Mouse (Mus musculus) neural tube, embryonic 11.5 days (tissue): ENCODE measurements at regions not wholly inside any gene's neighbourhood (a gene's known extent, or its start where the extent isn't known, plus 50 kb on each side); places are given as distances from the start of the nearest gene placed in this dataset.
A peak's percentile ranks its signal among the peaks of the same experiment; 100 is the strongest.

ENCODE experiments used
- ATAC-seq: fragments of 200-750 bp; cut with Nextera tagmentation; 2 replicates; pipeline ENCODE4 v1.8.0; 2017; ENCODE audit warnings: moderate number of reproducible peaks, mild to moderate bottlenecking, moderate TSS enrichment, moderate library complexity; ENCODE audit not compliant: insufficient read depth, low FRiP score, low TSS enrichment
- DNase-seq: peaks from one replicate; pipeline ENCODE4 v3.0.0-alpha.2; 2015; ENCODE audit warnings: low spot score
- H3K27ac ChIP-seq: fragments of 300-500 bp; sonication (generic); 2 replicates; pipeline ENCODE4 v1.5.1; 2014; ENCODE audit warnings: low read depth, mild to moderate bottlenecking, low read length
- H3K27me3 ChIP-seq: fragments of 300-500 bp; sonication (generic); 2 replicates; pipeline ENCODE4 v1.6.1; 2014; ENCODE audit warnings: mild to moderate bottlenecking, low read length, mixed read lengths; ENCODE audit not compliant: control insufficient read depth, insufficient read depth
- H3K36me3 ChIP-seq: fragments of 300-500 bp; sonication (generic); 2 replicates; pipeline ENCODE4 v1.6.1; 2014; ENCODE audit warnings: mild to moderate bottlenecking, low read length, moderate library complexity, mixed read lengths; ENCODE audit not compliant: control insufficient read depth, insufficient read depth
- H3K4me1 ChIP-seq: fragments of 300-500 bp; sonication (generic); 2 replicates; pipeline ENCODE4 v1.6.1; 2014; ENCODE audit warnings: low read length, mixed read lengths; ENCODE audit not compliant: control insufficient read depth, insufficient read depth
- H3K4me2 ChIP-seq: fragments of 300-500 bp; sonication (generic); 2 replicates; pipeline ENCODE4 v1.6.1; 2014; ENCODE audit warnings: low read depth, mild to moderate bottlenecking, moderate library complexity
- H3K4me3 ChIP-seq: fragments of 300-500 bp; sonication (generic); 2 replicates; pipeline ENCODE4 v1.5.1; 2014; ENCODE audit warnings: low read depth, low read length
- H3K9ac ChIP-seq: fragments of 300-500 bp; sonication (generic); 2 replicates; pipeline ENCODE4 v1.6.1; 2014; ENCODE audit warnings: mild to moderate bottlenecking, low read length
- H3K9me3 ChIP-seq: fragments of 300-500 bp; sonication (generic); 2 replicates; pipeline ENCODE4 v1.6.1; 2016; ENCODE audit warnings: low read length; ENCODE audit not compliant: control insufficient read depth
- WGBS: fragments of 180-500 bp; shearing (Covaris S2); extraction: QIAGEN DNeasy Blood & Tissue Kit; methylation state at CpG from one replicate; pipeline ENCODE4 v1.1.7; 2014; 5-methylcytosine and 5-hydroxymethylcytosine counted together

- WGBS, result 92% methylated on average over 18 of the region's 18 CpGs
- no peak overlapping the region for H3K27ac ChIP-seq
- H3K4me2 ChIP-seq, result no peak overlapping the region
- H3K27me3 ChIP-seq, result no peaks in the 10 kb centered on the region
- H3K4me1 ChIP-seq, result no peaks in the 10 kb centered on the region
- H3K4me3 ChIP-seq, result no peak overlapping the region
- H3K9me3 ChIP-seq, result no peaks in the 10 kb centered on the region
- H3K9ac ChIP-seq, result no peak overlapping the region
- ATAC-seq (no peak), DNase-seq (no peak)
- H3K36me3 ChIP-seq, result no peaks in the 10 kb centered on the region
These were observed 113.2 kb upstream of the Ubr2 start for GRCm38 (mm10) chr17:47123576-47123975.

- 79% methylated on average over 9 of the region's 9 CpGs for WGBS
- H3K36me3 ChIP-seq, result no peaks in the 10 kb centered on the region
- H3K4me2 ChIP-seq, result no peak overlapping the region
- H3K27me3 ChIP-seq, result no peaks in the 10 kb centered on the region
- no peak for DNase-seq
- no peak overlapping the region for H3K4me3 ChIP-seq
- H3K4me1 ChIP-seq, result no peaks in the 10 kb centered on the region
- no peak overlapping the region for H3K27ac ChIP-seq
- no peak for ATAC-seq
- H3K9ac ChIP-seq, result no peak overlapping the region
- no peaks in the 10 kb centered on the region for H3K9me3 ChIP-seq
These were observed 111.9 kb upstream of the Ubr2 start for GRCm38 (mm10) chr17:47122221-47122620.

GRCm38 (mm10) chr17:47118010-47118409 lies 107.7 kb upstream of the Ubr2 start:
- ATAC-seq (no peak), DNase-seq (no peak)
- Histone ChIP-seq H3K27me3 (no peaks in the 10 kb centered on the region), H3K4me2 (no peak overlapping the region), H3K36me3 (no peaks in the 10 kb centered on the region), H3K9me3 (no peaks in the 10 kb centered on the region), H3K27ac (no peak overlapping the region), H3K4me1 (no peaks in the 10 kb centered on the region), H3K4me3 (no peak overlapping the region), H3K9ac (no peak overlapping the region)
- 85% methylated on average over 7 of the region's 7 CpGs for WGBS

GRCm38 (mm10) chr17:47115754-47116153 lies 105.4 kb upstream of the Ubr2 start:
- Histone ChIP-seq H3K36me3 (no peaks in the 10 kb centered on the region), H3K4me2 (no peak overlapping the region), H3K27me3 (no peaks in the 10 kb centered on the region), H3K9ac (no peak overlapping the region), H3K4me1 (no peaks in the 10 kb centered on the region), H3K9me3 (no peaks in the 10 kb centered on the region), H3K4me3 (no peak overlapping the region), H3K27ac (no peak overlapping the region)
- WGBS, result 52% methylated on average over 13 of the region's 13 CpGs
- DNase-seq, result peak; percentile 36
- no peak for ATAC-seq

- Histone ChIP-seq H3K4me1 (no peaks in the 10 kb centered on the region), H3K4me3 (no peak overlapping the region), H3K9ac (no peak overlapping the region), H3K36me3 (no peaks in the 10 kb centered on the region), H3K27me3 (no peaks in the 10 kb centered on the region), H3K4me2 (no peak overlapping the region), H3K27ac (no peak overlapping the region), H3K9me3 (no peaks in the 10 kb centered on the region)
- WGBS, result 86% methylated on average over 5 of the region's 5 CpGs
- ATAC-seq, result no peak
- DNase-seq, result no peak
These were observed 104.8 kb upstream of the Ubr2 start for GRCm38 (mm10) chr17:47115141-47115540.

- Histone ChIP-seq H3K4me3 (no peak overlapping the region), H3K27ac (no peak overlapping the region), H3K4me1 (no peaks in the 10 kb centered on the region), H3K9me3 (no peaks in the 10 kb centered on the region), H3K9ac (no peak overlapping the region), H3K27me3 (no peaks in the 10 kb centered on the region), H3K36me3 (no peaks in the 10 kb centered on the region), H3K4me2 (no peak overlapping the region)
- DNase-seq, result no peak
- ATAC-seq, result no peak
- WGBS, result 87% methylated on average over 7 of the region's 7 CpGs
These were observed 104.4 kb upstream of the Ubr2 start for GRCm38 (mm10) chr17:47114736-47115135.

- Histone ChIP-seq H3K9me3 (no peaks in the 10 kb centered on the region), H3K27ac (no peak overlapping the region), H3K4me1 (no peaks in the 10 kb centered on the region), H3K36me3 (no peaks in the 10 kb centered on the region), H3K9ac (no peak overlapping the region), H3K27me3 (no peaks in the 10 kb centered on the region), H3K4me2 (no peak overlapping the region), H3K4me3 (no peak overlapping the region)
- DNase-seq (no peak), ATAC-seq (no peak)
- 89% methylated on average over 16 of the region's 16 CpGs for WGBS
These were observed 102.3 kb upstream of the Ubr2 start for GRCm38 (mm10) chr17:47112556-47113225.

- ATAC-seq (no peak), DNase-seq (no peak)
- Histone ChIP-seq H3K4me1 (no peaks in the 10 kb centered on the region), H3K4me2 (no peak overlapping the region), H3K27me3 (no peaks in the 10 kb centered on the region), H3K27ac (no peak overlapping the region), H3K9ac (no peak overlapping the region), H3K36me3 (no peaks in the 10 kb centered on the region), H3K4me3 (no peak overlapping the region), H3K9me3 (no peaks in the 10 kb centered on the region)
- 93% methylated on average over 4 of the region's 4 CpGs for WGBS
These were observed 100.5 kb upstream of the Ubr2 start for GRCm38 (mm10) chr17:47110836-47111235.

GRCm38 (mm10) chr17:47104328-47104727 lies 94.0 kb upstream of the Ubr2 start:
- Histone ChIP-seq H3K27ac (no peak overlapping the region), H3K4me2 (no peak overlapping the region), H3K9ac (no peak overlapping the region), H3K4me3 (no peak overlapping the region), H3K27me3 (no peaks in the 10 kb centered on the region), H3K9me3 (no peaks in the 10 kb centered on the region), H3K4me1 (no peaks in the 10 kb centered on the region), H3K36me3 (no peaks in the 10 kb centered on the region)
- DNase-seq (no peak), ATAC-seq (no peak)
- WGBS, result 86% methylated on average over 4 of the region's 4 CpGs
